Mouse (Mus musculus): ENCODE results near the gene Cers3.

Gene Cers3

DNA sequence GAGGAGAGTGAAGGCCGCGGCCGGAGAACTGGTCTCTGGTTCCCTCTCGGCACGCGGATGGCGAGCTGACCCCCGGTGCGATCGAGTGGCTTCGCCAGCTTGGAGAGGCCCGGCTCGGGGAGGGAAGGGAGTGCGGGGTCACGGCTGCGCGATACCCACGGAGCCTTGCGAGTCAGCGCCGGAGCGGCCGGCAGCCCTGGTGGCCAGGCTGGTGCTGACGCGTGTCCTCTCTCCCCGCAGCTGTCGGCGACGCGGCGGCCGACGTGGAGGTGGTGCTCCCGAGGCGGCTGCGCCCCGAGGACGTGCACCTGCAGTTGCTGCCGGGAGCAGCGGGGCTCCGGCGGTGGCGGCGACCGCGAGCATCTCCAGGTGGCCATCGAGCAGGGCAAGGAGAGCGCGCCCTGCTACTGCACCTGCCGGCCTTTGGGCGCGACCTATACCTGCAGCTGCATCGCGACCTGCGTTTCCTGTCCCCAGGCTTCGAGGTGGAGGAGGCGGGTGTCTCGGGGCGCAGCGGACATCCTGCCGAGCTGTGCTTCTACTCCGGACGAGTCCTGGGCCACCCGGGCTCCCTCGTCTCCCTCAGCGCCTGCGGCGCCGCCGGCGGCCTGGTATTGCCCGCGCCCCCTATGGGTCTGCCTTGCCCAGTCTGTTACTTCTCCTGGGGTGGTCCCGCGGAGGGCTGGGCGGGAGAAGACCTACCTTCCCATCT lies 96.9 kb downstream of the Cers3 start:
- DNase-seq (ENCODE audit: low read depth, low spot score), result peak; percentile 60

DNA sequence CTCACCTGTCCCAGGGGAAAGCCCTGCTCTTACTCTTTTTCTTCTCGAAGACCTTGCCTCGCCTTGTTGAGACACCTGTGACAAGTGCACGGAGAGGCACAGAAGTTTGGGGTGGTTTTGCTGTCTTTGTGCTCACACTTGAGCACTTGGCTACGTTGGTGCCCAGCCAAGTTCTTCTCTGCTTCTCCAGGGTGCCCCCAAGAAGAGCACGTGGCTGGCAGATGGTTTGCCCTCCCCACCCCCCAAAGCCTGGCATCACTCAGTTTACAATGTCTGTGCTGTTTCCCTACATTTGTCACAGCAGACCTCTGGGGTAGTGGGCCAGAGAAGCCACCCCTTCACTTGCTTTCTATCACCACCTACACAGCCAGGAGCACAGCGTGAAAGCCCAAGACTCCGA lies 97.9 kb downstream of the Cers3 start:
- no peak for DNase-seq (ENCODE audit: low read depth, low spot score)

DNA sequence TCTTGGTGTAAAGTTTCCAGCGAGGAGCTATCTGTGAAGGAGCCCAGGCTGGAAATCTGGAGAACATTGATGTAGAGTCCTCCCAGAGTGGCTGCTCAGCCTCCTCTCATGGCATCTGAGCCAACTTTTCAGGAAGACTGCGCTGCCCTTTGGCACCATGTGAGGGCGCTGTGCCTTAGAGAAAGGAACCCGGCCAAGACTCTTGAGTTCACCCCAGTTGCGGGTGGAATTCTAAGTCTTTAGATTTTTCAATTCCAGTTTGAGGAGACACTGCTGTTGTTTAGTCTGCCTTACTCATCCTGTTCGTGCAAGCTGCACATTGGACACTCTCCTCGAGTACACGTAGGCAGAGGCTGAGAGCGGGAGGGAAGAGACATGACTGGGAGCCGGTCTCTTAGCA lies 98.7 kb downstream of the Cers3 start:
- peak; percentile 8 for DNase-seq (ENCODE audit: low read depth, low spot score)

DNA sequence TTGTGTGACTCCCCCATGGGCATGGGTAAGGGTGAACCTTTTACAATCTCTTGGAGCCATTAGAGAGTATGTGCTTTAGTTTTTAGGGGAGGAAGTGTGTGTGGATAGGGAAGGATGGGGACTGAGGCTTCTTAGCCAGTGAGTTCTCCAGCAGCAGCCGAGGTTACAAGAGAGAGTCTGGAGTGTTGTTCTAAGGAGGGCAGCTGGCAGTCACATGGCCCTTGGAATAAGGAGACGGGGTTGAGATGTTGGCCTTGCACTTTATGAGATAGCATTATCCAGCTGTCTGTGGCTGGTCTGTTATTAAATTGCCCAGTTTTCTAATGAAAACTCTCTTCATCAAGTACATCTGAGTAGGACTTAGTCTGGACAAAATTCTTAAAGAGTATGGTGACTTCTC lies 100.5 kb downstream of the Cers3 start:
- no peak for DNase-seq (ENCODE audit: low read depth, low spot score)

DNA sequence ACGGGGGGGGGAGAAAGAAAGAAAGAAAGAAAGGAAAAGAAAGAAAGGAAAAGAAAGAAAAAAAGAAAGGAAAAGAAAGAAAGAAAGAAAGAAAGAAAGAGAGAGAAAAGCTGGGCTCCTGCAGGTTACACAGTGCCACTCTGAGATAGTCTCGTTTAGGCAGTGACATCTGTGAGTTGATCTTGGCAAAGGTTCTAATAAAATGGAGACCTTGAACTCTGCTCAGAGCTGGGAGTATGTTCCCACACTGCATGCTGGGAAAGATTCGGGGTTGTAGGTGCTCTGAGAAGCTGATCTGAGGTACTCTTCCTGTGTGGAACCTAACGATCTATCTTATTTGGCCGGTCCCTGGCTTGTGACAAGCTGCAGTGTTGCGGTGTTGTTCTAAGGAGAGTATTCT lies 103.3 kb downstream of the Cers3 start:
- DNase-seq (ENCODE audit: low read depth, low spot score), result no peak

DNA sequence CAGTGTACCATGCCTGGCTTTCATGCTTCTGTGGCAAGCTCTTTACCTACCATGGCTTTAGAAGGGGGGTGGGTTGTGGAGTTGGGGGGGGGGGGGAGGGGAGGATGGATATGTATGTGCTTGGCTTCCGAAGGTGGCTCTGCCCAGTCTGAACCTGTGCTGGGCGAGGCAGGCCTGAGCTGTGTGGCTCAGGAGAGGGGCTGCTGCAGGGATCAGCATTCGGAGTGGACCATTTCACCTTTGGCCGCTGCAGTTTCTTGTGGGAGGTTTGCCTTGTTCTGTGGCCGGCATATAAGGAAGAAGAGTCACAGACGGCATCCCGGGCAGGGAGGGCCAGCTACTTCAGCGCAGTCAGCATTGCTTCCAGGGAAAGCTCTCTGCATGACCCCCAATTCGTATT lies 104.0 kb downstream of the Cers3 start:
- no peak for DNase-seq (ENCODE audit: low read depth, low spot score)

DNA sequence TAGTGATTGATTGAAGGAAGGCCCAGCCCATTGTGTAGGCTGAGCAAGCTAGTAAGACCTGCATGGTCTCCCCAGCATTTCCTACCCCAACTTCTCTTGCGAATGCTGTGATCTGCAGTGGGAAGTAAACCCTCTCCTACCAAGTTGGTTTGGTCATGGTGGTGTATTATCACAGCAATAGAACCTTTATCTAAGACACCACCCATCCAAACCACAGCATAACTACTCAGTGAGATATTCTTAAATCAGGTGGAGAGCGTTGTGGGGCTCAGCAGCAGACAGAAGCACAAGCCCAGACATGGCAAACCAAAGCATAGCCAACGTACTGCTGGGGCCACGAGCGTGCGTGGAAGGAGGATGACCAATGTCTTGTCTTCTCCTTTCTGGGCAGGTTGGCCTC lies 106.0 kb downstream of the Cers3 start:
- no peak for DNase-seq (ENCODE audit: low read depth, low spot score)

DNA sequence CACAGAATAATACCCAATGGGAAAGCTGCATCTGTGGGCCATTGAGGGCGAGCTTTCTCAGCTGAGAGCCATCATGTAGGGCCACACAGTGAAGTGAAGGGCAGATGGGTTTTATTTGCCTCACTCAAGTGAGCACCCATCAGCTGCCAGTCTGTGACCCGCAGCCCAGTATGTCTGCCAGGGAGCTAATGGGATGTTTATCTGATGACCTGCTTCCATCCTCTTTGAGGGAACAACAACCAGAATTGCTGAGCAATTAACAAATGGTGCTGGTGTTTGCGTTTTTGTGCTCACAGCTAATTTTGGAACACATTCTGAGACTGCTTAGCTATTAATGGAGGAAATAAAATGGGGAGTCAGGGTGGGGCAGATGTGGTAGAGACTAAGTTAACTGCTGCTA lies 108.9 kb downstream of the Cers3 start:
- no peak for DNase-seq (ENCODE audit: low read depth, low spot score)

DNA sequence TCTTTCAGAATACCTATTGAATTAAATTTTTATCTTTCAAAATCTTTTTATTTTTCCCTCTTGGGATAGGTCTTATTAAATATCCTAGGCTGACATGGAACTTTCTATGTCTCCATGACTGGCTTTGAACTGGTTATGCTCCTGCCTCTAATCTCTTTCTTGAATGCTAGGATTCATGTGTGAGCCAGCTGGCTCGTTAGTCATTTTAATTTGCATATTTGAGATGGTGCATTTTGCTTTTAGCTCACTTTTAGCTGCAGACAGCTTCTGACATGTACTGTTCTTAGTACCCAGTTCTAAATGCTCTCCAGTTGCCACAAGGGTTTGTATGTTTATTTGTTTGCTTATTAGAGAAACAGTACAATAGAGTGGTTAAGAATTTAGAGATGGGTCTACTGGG lies 114.3 kb downstream of the Cers3 start:
- DNase-seq (ENCODE audit: low read depth, low spot score), result no peak

DNA sequence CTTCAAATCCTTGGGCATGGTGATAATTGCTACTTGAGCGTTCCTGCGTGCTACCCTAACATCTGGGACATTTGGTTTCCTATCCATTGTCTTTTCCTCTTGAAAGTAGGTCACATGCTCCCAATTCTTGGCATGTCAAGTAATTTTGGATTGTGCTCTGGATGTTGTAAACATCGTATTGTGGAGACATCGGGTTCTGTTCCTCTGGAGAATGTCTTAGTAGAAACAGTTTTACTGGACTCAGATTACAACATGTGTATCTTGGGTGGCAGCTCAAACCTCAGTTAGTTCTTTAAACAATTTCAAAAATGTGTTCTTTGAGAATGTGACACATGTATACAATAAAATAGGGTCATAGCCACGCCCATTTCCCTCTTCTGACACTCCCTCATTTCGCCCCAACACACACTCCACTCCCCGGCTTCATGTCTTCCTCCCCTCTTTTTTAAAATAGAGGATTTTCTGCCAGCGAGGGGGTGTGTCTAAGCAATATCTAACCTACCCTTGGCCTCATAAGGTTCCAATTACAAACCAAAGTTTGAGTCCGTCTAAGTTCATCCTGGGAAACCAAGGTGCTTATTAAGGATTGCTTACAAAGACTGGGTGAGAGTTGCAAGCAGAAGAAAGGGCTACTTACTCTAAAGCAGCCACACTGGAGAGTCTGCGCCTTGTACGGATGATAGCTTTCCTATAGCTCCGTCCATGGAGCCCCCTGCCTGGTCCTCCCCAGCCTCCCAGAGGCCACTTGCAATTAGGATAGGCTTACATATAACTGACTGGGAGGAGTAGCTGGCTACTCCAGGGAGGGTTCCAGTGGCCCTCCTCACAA lies 115.2 kb downstream of the Cers3 start:
- DNase-seq (ENCODE audit: low read depth, low spot score), result no peak

DNA sequence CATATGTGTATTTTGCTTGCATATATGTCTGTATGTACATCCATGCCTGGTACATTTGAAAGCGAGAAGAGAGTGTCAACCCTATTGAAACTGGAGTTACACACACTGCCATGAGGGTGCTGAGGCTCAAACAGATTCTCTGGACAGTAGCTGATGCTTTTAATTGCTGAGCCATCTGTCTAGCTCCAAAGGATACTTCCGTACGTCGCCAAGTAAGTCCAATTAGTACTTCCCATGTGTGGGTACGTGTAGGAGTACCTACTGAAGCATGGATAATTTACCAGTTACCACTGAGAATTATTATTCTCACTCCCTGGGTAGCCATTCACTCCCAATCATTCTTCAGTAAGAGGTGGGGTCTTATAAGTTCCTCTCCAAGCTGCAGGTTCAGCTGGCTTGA lies 115.9 kb downstream of the Cers3 start:
- DNase-seq (ENCODE audit: low read depth, low spot score), result no peak

DNA sequence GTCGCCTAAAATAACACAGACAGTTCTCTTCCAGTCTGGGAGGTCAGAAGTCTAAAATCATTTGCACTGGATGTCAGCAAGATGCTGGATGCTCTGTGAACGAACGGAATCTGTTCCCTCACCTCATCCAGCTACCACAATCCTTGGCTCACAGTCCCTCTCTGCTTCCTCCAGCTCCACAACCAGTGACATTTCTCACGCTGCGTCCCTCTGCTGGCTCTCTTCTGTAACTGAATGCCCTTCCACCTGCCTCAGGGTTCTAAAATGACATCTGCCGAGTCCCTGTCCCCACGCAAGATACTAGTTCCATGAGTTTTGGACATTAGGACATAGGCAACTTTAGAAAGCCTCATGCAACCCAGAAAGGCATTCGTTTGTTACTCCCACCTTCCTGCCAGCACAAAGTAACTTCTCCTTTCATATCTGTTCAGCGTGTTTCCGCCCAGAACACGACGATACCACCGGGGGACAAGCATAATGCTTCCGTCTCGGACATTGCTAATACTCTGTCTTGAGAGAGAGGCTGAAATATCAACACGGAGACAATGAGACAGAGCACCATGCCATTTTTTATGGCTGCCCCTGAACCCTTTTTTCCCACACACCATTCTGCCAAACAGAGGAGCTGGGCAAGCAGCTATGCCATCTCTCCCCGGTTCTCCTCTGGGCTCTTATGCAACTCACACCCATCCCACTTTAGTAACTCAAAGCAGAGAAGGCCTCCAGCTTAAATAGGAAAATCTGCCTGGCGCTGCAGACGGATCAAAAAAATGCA lies 123.8 kb downstream of the Cers3 start:
- DNase-seq (ENCODE audit: low read depth, low spot score), result no peak

DNA sequence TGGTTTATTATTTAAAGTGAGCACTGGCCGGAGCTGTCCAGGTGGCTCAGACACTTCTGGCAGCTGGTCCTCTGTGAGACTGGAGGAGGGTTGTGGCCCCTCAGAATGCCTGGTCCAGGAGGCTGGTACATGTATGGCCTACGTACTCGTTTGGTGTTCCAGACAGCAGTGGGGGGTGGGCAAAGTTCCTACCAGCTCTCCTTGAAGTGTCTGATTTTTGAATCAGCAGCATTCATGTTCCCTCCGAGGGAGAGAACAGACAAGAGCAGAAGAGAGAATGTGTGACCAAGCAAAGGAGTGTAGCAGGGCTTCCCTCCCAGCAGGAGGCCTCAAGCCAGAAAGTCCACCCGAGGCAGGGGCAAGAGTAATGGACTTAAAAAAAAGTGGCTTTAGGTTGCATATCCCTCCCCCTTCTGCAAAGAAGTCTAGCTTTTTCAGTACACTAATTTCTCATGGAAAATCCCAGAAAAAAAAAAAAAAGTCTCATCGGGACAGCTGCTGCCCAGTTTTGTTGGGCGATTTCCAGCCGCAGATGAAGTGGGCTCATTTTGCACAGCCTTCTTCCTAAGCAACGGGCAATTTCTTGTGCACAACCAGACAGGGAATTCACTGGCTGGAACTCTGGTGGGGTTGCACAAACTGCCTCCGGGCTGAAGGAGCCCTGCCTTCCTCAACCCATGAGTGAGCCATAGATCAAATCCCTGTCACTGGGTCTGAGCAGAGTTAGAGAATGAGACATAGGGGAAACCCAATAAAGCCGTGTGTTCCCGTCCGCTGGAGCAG lies 124.6 kb downstream of the Cers3 start:
- no peak for DNase-seq (ENCODE audit: low read depth, low spot score)

DNA sequence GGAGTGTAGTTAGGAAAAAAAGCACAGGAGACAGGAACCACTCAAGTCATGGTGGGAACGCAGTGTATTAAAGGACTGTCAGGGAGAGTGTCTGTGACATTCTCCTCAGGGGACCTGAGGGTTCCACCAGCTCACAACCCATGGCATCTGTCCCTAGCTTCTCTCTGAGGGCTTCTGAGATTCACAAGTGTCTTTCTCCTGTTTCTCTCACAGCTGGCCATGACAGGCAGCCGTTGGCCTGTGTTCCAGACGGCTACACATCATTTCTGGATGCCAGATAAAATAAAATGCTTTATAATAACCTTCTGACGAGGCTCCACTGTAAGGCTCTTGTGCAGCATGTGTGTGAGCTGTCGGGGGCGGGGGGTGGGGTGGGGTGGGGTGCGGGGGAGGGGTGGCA lies 128.2 kb downstream of the Cers3 start:
- no peak for DNase-seq (ENCODE audit: low read depth, low spot score)

DNA sequence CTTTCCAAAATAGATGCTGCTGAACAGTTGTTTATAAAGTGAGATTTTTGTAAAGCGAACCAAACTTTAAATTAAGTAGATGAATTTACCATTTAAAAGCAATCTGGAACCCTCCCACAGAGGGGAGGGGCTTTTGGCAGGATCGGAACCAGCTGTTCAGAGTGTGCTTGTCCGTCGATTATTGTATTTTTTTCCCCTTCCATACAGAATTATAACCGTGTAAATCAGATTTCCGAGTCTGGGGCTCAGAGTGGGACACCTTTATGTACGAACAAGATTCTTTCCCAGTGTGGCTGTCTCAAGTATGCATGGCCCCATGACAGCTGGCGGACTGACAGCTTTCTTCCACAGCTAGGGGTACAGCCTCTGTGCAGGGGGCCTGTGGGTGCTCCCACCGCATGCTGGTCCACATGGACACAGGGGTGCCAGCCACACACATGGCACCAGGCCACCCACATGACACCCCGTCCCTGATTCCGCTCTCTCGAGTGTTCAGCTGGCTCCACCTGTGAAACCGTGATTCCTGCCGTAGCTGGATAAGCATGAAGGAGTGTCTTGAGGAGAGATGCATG lies 128.7 kb downstream of the Cers3 start:
- no peak for DNase-seq (ENCODE audit: low read depth, low spot score)

DNA sequence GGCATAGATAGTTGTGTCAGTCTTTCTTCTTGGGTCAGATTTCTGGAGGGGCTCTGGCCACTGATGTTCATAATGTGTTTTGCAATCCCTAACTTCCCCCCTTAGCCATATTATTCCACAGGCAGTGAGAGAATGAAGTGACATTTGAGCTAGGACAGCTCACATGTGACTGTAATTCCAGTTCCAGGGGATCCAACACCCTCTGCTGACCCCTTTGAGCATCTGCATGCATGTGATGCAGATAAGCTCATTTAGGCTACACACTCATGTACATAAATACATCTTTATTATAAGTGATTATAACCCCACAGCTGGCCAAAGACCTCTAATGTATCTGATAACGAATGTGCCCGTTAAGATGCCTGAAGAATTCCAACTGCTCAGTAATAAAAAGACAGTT lies 129.9 kb downstream of the Cers3 start:
- DNase-seq (ENCODE audit: low read depth, low spot score), result no peak
